Mouse (Mus musculus) erythroblast, embryonic 14.5 days (primary cell): ENCODE measurements around the gene Tigar.

ENCODE experiments used
- GATA1 ChIP-seq: IDR thresholded peaks from 2 replicates; pipeline ENCODE4 v1.6.1; 2012; ENCODE audit warnings: low read length, inconsistent platforms, mixed read lengths
- TAL1 ChIP-seq: IDR thresholded peaks from 3 replicates; pipeline ENCODE4 v1.6.1; 2012; ENCODE audit warnings: low read length, inconsistent platforms, mixed read lengths

- TF ChIP-seq GATA1 (no peak), TAL1 (no peak)
Observed at GRCm38 (mm10) chr6:127153972-127154707, 44.8 kb upstream of the Tigar start.
